Mouse (Mus musculus) left cerebral cortex, adult 11 months (tissue): ENCODE results near the gene Ntrk3.

Experiments
- DNase-seq: peaks from one replicate; pipeline ENCODE4 v3.0.0; 2022; ENCODE audit warnings: low spot score

The Ntrk3 gene

GRCm38 (mm10) chr7:78720989-78721816 lies 16.6 kb downstream of the Ntrk3 start:
- no peak for DNase-seq

DNA sequence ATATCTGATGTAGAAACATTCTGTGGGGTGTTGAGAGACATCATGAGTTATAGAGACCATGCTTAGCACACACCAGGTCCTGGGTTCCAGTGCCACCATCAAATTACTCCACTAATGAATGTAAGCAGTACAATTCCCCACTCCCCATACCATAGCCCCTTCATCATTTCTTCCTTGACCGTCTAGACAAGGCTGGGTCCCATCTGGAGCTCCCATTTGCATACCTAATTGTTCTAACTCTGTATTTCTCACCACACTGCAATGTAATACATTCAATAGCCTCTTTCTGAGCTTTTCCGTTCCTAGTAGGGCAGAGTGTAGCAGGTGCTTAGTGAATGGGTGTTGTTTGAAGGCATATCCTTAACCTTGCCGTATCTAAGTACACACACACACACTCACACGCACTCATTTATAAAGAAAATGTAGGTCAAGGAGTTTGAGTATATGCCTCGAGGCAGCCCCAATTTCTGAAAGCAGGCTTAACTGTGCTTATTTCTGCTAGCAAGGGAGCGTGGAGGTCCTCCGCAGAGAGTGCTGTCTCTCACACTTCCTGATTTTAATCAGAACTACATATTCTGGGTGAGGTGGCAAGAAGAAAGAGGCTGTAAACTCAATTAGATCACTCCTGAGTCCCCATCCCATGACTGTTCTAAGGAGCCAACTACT lies 17.9 kb downstream of the Ntrk3 start:
- no peak for DNase-seq

DNA sequence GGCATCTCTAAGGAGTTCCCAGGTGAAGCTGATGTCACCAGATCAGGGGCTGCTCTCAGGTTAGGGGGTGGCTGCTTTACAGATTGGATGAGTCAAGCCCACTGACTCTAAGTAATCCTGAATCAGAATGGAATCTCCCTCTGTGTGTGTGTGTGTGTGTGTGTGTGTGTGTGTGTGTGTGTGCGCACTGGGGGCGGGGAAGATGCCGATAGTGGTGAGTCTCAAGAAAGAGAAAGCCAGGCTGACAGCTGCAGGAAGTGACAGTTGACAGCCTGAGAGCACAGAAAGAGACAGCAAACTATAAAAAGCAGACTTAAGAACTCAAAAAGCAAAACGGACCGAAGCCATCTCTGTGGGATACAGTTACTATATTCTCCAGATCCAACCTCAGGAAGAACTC lies 18.7 kb downstream of the Ntrk3 start:
- DNase-seq, result no peak

- peak; percentile 43 for DNase-seq
These were observed 19.6 kb downstream of the Ntrk3 start for GRCm38 (mm10) chr7:78718191-78718609.

DNA sequence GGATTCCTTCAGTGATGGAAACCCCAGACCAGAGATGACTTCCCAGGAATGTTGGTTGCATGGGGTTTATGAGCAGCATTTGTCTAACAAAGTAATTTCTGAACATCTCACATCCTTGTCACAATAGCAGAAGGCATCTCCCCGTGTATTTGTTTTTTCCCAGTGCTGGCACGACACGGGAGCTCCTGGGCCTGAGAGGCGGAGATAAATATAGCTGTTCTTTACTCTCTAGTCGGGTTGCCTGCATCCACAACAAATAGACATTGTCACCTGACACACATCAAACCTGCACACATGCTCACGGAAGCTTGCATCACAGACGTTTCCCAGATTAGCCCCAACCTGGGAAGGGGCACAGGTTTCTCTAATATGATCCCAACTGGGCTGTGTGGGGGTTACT lies 30.1 kb downstream of the Ntrk3 start:
- DNase-seq, result no peak

DNA sequence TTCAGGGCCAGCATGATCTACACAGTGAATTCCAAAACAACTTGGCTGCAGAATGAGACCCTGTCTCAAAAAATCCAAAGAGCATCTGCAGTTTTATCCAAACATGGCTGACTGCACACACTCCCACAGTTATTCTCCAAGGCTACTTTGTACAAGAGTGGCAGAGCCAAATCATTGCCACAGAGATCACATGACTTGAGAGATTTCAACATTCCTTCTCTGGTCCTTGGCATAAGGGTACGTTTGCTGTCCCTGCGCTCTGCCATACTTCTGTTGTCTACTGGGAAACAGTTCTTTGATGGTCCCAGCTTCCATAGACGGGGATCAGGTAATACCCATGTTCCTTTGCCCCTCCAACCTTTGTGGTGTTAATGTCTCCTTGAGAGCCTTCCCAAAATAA lies 30.7 kb downstream of the Ntrk3 start:
- DNase-seq, result no peak

GRCm38 (mm10) chr7:78702676-78703075 lies 35.1 kb downstream of the Ntrk3 start:
- DNase-seq, result no peak

- no peak for DNase-seq
These were observed 42.6 kb downstream of the Ntrk3 start for GRCm38 (mm10) chr7:78695200-78695599.

GRCm38 (mm10) chr7:78693148-78693547 lies 44.7 kb downstream of the Ntrk3 start:
- DNase-seq, result no peak

DNA sequence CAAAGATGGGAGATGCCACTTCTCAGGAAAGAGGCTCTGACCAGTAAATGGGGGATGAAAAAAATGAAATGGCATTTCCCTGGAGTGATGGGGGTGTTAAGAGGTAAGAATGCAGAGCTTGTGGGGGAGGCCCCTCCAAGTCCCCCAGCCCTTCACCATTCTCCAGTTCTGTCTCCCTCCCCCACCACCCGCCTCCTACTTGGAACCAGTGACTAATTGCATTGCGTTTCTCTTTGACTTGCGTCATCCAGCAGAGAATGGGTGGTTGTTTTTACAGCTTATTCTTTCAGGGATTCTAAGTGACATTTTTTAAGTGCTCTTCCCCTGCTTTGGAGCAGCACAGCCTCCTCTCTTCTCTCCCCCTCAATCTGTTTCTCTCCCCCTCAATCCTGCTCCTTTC lies 46.9 kb downstream of the Ntrk3 start:
- DNase-seq, result peak; percentile 46

DNA sequence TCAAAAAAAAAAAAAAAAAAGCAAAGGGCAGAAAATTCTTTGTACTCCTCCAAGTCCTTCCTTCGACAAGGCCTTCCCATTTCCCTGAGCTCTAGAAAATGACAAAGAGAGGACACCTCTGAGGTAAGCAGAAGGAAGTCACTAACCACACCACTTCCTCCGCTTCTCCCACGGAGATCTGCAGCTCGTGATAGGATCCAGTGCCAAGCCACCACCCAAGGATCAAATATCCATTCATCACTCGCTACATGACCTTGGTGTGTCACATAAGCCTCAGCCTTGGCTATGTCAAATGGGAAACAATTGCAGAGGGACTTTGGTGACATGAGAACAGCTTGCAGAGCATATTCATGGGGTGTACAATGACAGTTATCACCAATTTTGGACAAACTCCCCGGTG lies 52.9 kb downstream of the Ntrk3 start:
- DNase-seq, result no peak

DNA sequence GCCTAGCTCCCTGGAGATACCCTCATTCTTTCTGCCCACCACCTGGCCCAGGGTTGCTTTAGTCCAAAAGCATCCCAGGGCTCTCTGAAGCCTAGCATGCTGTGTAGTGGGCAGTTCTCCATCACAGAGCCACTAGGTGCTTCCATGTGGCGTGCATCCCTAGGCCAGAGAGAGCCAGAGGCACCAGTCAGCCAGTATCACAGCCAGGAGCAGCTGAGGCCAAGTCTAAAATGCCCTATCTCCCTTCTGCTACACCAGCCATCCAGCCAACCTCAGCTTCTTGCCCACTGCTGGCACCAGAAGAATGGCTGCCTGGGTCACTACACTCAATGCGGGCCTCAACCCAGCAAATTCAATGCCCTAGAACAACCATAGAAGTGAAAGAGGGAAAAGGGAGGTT lies 56.9 kb downstream of the Ntrk3 start:
- DNase-seq, result no peak

GRCm38 (mm10) chr7:78669407-78669806 lies 68.4 kb downstream of the Ntrk3 start:
- no peak for DNase-seq

DNA sequence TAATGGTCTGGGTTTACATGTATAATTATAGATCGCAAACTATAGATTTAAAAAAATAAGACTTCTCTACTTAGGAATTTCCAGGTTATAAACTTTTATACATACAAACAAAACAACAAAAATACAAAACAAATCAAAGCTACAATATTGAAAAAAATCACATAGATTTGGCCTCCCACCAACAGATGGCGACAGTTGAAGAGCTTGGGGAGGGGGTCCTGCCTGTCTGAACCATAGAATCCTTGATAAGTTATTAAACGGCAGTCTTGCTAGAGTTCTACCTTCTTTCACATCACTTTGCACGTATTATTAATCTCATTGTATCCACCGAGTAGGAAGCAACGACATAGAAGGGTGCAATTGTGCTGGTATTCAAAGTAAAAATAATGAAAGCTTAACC lies 68.9 kb downstream of the Ntrk3 start:
- DNase-seq, result no peak

DNA sequence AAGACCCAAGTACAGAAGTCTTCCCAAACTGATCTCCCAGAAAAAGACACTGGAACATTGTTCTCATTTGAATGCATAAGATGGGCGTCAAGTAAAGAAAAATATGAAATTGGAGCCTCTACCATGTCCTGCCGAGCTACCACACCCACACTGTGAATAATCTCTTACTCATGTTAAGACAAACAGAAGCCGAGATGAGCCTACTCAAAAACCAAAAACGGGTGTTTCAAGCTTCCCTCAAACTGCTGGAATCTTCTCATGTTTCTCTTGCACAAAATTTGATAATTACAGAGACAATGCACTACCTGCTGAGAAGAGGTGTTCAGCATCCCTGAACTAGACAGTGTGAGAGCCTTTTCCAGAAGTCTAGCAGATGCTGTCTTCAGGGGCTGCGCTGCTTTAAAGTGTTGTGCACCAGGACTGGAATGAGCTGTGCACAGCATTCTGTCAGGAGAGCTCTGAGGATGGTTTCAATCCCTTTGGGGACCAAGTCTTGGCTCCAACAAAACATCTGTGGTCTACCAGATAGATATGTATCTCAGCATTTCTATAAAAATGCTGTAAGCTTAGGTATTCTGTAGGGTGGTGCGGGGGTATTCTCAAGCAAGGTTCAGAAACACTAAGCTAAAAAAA lies 69.7 kb downstream of the Ntrk3 start:
- peak; percentile 16 for DNase-seq

DNA sequence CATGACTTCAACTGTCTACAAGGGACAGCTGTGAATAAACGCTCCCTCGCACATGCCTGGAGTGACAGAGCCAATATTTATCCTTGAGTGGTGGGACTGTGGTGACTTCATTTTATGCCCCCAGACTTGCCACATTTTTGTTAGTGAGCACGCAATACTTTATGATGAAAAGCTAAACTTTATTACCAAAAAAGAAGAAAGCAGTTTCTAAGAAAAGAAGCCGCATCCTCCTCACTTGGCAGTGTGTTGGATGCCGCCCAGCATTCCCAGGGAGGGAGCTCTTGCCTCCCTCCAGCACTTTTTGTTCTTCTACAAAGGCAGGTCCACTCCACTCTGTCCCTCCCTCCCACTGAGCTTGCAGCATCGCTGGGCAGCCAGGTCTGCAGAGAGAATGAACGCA lies 77.0 kb downstream of the Ntrk3 start:
- peak; percentile 23 for DNase-seq

DNA sequence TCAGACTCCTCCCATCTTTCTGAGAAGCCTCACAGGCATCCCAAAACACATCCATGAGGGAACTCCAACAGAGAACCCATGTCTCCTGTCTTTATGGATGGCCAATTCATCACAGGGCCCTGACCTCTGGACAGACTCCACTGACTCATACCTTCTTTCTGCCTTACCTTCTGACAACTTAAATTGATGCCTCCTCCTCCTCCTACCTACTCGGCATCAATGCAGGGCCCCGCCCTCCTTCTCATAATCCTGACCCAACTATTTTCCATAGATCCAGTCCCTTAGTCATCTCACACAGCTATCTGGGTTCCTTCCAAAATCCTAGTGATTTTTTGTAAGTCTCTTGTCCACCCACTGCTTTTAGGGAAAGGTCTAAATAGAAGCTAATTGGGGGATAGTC lies 78.0 kb downstream of the Ntrk3 start:
- no peak for DNase-seq

GRCm38 (mm10) chr7:78658026-78658425 lies 79.8 kb downstream of the Ntrk3 start:
- no peak for DNase-seq

DNA sequence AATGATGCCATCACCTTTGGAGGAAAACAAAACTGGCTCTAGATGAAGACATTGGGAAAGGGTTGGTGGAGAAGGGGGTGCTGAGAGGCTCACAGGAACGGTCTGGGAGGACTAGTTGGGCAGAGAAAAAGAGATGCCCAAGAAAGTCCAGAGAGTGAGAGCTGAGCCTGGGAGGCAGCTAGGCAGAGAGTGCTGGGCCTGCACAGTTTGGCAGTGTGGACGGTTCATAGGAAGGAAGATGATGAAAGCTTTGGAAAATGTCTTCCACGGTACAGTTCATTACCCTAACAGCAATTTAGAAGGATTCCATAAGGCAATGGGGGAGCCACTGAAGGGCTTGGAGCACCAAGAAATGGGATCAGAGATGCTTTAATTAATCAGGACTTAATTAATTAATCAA lies 81.6 kb downstream of the Ntrk3 start:
- DNase-seq, result no peak

DNA sequence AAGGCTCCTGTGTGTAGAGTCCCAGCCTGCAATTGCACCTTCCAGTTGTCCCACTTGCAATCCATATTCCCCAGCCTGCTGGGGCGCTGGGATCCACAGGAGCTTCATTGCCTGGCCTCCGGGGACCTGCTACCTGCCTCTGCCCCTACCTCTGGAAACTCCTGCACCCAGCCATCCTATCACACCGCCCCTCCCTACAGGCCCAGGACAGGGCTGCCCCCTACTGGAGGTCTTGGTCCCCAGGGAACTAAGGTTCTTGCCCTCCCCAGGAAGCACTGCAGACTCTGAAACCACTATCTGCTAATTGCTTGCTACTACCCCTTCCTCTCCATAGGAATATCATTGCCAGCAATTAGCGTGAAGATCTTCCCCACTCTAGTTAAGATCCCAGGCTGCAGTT lies 84.1 kb downstream of the Ntrk3 start:
- no peak for DNase-seq

- no peak for DNase-seq
These were observed 85.5 kb downstream of the Ntrk3 start for GRCm38 (mm10) chr7:78652296-78652695.

DNA sequence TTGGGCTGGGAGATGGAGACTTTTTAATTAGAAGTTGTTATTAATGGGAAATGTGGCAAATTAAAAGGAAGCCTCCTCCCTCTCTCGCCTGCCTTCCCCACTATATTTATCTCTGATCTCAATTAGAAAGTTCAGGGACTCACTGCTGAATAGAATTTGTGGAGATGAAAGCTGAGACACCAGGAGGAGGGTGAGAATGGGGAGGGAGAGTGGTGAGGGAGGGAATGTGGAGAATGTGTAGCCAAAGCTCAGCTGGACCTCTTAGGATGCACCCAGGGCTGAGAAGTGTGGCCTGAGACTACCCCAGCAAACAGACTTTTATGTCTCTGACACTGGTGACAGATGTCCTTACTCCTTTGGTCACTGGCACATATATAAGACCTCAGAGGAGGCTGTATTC lies 86.3 kb downstream of the Ntrk3 start:
- DNase-seq, result no peak

DNA sequence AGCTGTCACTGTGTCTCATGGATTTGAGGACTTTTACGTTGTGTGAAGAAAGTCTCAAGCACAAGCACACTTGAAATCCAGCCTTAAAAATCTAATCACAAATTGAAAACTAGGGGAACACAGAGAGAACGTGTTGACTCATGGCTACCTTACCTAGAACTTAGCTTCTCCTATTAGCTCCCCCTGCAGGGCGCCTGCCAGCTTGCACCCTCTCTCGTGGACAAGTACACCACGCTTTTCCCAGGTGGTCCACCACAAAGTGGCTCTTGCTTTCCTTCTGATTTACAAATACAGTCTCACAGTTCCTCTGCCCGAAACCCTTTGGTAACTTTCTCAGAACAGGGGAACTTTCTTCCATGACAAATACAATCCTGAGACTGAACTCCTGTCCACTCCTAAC lies 94.1 kb downstream of the Ntrk3 start:
- no peak for DNase-seq
